In genomic region chr4:154802210-154802609, GRCm38 (mm10) we compare ENCODE assay signal across 11 mouse cellular contexts. TPM values are rescaled to one million over a fixed set of nuclear protein-coding genes. Genes with fewer than 3 reads are reported as not detected.
A peak's percentile ranks its signal among the peaks of the same experiment; 100 is the strongest.
DNase-seq lines count a peak whose midpoint lies in the region; ATAC-seq lines count a peak whose summit lies in the region.
"Had no signal": no experiment of that assay in that cellular context is flagged by ENCODE, and none has a peak within 500 bp of the region (broad histone marks: within the 10 kb centered on the region; RNA-seq: fewer than 3 reads in every experiment).

No protein-coding gene starts in this region.

- H3K4me1 ChIP-seq in kidney, embryonic 14.5 days (ENCODE audit: control insufficient read depth, insufficient read depth, low read length) = peaks cover 10% of the 10 kb centered on the region
- H3K4me1 ChIP-seq in embryonic facial prominence, embryonic 10.5 days = peaks cover 39% of the 10 kb centered on the region
- H3K4me1 ChIP-seq in hindbrain, embryonic 12.5 days = peaks cover 19% of the 10 kb centered on the region; the same call in 1 of the 2 replicates
- H3K4me1 ChIP-seq in midbrain, embryonic 14.5 days (ENCODE audit: control insufficient read depth, insufficient read depth, low read length) = 0 out of 2 replicates have a peak, but pooled peaks cover 9% of the 10 kb centered on the region

- H3K4me2 ChIP-seq in kidney, embryonic 14.5 days (replicated peaks; ENCODE audit: low read depth, low read length) = peak overlapping the region; percentile 13
- H3K4me2 ChIP-seq in hindbrain, embryonic 12.5 days (replicated peaks) = peak overlapping the region; percentile 26
- peak overlapping the region; percentile 11 for H3K4me2 ChIP-seq in midbrain, embryonic 14.5 days (ENCODE audit: low read length)

- no peaks in the 10 kb centered on the region for H3K9me3 ChIP-seq in kidney, embryonic 14.5 days (ENCODE audit: control insufficient read depth, low read length)
- no peaks in the 10 kb centered on the region for H3K9me3 ChIP-seq in embryonic facial prominence, embryonic 10.5 days
- H3K9me3 ChIP-seq in hindbrain, embryonic 12.5 days (replicated peaks) = no peaks in the 10 kb centered on the region
- no peaks in the 10 kb centered on the region for H3K9me3 ChIP-seq in midbrain, embryonic 14.5 days (ENCODE audit: control insufficient read depth, low read length)

- ATAC-seq in kidney, embryonic 14.5 days (ENCODE audit: low FRiP score, low TSS enrichment) = no peak
- no peak for ATAC-seq in hindbrain, embryonic 12.5 days (ENCODE audit: low FRiP score)
- no peak for ATAC-seq in midbrain, embryonic 14.5 days (ENCODE audit: low FRiP score, low TSS enrichment)

- DNase-seq in kidney, postnatal 25 days = no peak
- DNase-seq in embryonic facial prominence, embryonic 10.5 days (ENCODE audit: low spot score) = peak; percentile 88
- DNase-seq in midbrain, embryonic 14.5 days = peak; percentile 50
- no peak for DNase-seq in frontal cortex, postnatal 14 days (ENCODE audit: low spot score in 2 of 2)
- no peak for DNase-seq in right cerebral cortex, postnatal 4 days
- no peak for DNase-seq in gastrocnemius, postnatal 10 days
- DNase-seq: cerebellum, adult 8-10 months; gastrocnemius, postnatal 36 days; lung, postnatal 36 days had no signal

- no peaks in the 10 kb centered on the region for H3K36me3 ChIP-seq in kidney, embryonic 14.5 days (ENCODE audit: control insufficient read depth, insufficient read depth, low read length)
- H3K36me3 ChIP-seq in embryonic facial prominence, embryonic 10.5 days (replicated peaks) = no peaks in the 10 kb centered on the region
- no peaks in the 10 kb centered on the region for H3K36me3 ChIP-seq in hindbrain, embryonic 12.5 days
- H3K36me3 ChIP-seq in midbrain, embryonic 14.5 days (ENCODE audit: control insufficient read depth, insufficient read depth, low read length) = no peaks in the 10 kb centered on the region

- H3K27me3 ChIP-seq in kidney, embryonic 14.5 days (ENCODE audit: control insufficient read depth, insufficient read depth, low read length) = peaks cover 33% of the 10 kb centered on the region
- H3K27me3 ChIP-seq in embryonic facial prominence, embryonic 10.5 days (replicated peaks; ENCODE audit: low read depth, poor library complexity, severe bottlenecking) = peaks cover 71% of the 10 kb centered on the region
- peaks cover 44% of the 10 kb centered on the region for H3K27me3 ChIP-seq in hindbrain, embryonic 12.5 days
- peaks cover 22% of the 10 kb centered on the region for H3K27me3 ChIP-seq in midbrain, embryonic 14.5 days (ENCODE audit: control insufficient read depth, insufficient read depth, low read length)

- WGBS in kidney, embryonic 14.5 days = 5% methylated on average over 26 of the region's 26 CpGs
- WGBS in embryonic facial prominence, embryonic 10.5 days = 2% methylated on average over 26 of the region's 26 CpGs
- 7% methylated on average over 26 of the region's 26 CpGs for WGBS in hindbrain, embryonic 12.5 days
- 3% methylated on average over 26 of the region's 26 CpGs for WGBS in midbrain, embryonic 14.5 days

- no peak overlapping the region for H3K4me3 ChIP-seq in kidney, embryonic 14.5 days (ENCODE audit: low read length)
- peak overlapping the region; percentile 37 for H3K4me3 ChIP-seq in embryonic facial prominence, embryonic 10.5 days
- H3K4me3 ChIP-seq in hindbrain, embryonic 12.5 days = no peak overlapping the region
- H3K4me3 ChIP-seq in midbrain, embryonic 14.5 days (replicated peaks; ENCODE audit: low read depth, low read length) = no peak overlapping the region

- H3K27ac ChIP-seq in kidney, embryonic 14.5 days (ENCODE audit: low read depth, low read length) = no peak overlapping the region
- peak overlapping the region; percentile 83 for H3K27ac ChIP-seq in embryonic facial prominence, embryonic 10.5 days (replicated peaks)
- H3K27ac ChIP-seq in hindbrain, embryonic 12.5 days = no peak overlapping the region
- no peak overlapping the region for H3K27ac ChIP-seq in midbrain, embryonic 14.5 days (replicated peaks; ENCODE audit: low read depth, low read length)

- H3K9ac ChIP-seq in kidney, embryonic 14.5 days (ENCODE audit: low read depth, low read length) = no peak overlapping the region
- no peak overlapping the region for H3K9ac ChIP-seq in hindbrain, embryonic 12.5 days
- peak overlapping the region; percentile 29; the same call in 1 of the 2 replicates for H3K9ac ChIP-seq in midbrain, embryonic 14.5 days (replicated peaks; ENCODE audit: low read length)

RNA-seq across cellular contexts. Expression of gene Ttc34, which starts 35.0 kb away (rescaled TPM):
- 0.24 and 0.31 TPM in 2 replicates for polyA plus RNA-seq in kidney, embryonic 14.5 days (2014; fragmentation: Nextera tagmentation; extraction: Ambion mirVana)
- polyA plus RNA-seq in embryonic facial prominence, embryonic 10.5 days (2016; fragmentation: Nextera tagmentation; extraction: Ambion mirVana) = 0.25 and 0.45 TPM in 2 replicates
- 0.27 and 0.72 TPM in 2 replicates for polyA plus RNA-seq in hindbrain, embryonic 12.5 days (2016; fragmentation: Nextera tagmentation; extraction: Ambion mirVana)
- 1.8 TPM in 2 replicates for polyA plus RNA-seq in midbrain, embryonic 14.5 days (2014; fragmentation: Nextera tagmentation; extraction: Ambion mirVana)
- total RNA-seq in gastrocnemius, postnatal 10 days (2021) = not detected
- total RNA-seq: gastrocnemius, postnatal 36 days had no signal

Comparison
In these comparisons a context has a peak if more than half of its experiments do, and no peak if none do; other contexts are left out.
1. DNase-seq: peak in embryonic facial prominence, embryonic 10.5 days (single experiment) and midbrain, embryonic 14.5 days (single experiment); none in kidney, postnatal 25 days (0 of 2), frontal cortex, postnatal 14 days (0 of 2), right cerebral cortex, postnatal 4 days (single experiment) and gastrocnemius, postnatal 10 days (single experiment).
2. Peak in every context shown above with its lines, with median percentiles within 50 percentile points of each other: H3K4me2 ChIP-seq.